Mouse (Mus musculus) embryonic fibroblast, embryonic 13.5 days (primary cell): ENCODE measurements around the gene Rad51b.

Source experiments
- CTCF ChIP-seq: IDR thresholded peaks from 2 replicates; pipeline ENCODE4 v1.5.1; 2011; ENCODE audit warnings: mild to moderate bottlenecking, control low read depth, low read length, moderate library complexity, borderline replicate concordance; ENCODE audit not compliant: insufficient read depth
- POLR2A ChIP-seq: IDR thresholded peaks from 2 replicates; pipeline ENCODE4 v1.6.1; 2011; ENCODE audit warnings: low read depth, mild to moderate bottlenecking, control low read depth, low read length, moderate library complexity

DNA sequence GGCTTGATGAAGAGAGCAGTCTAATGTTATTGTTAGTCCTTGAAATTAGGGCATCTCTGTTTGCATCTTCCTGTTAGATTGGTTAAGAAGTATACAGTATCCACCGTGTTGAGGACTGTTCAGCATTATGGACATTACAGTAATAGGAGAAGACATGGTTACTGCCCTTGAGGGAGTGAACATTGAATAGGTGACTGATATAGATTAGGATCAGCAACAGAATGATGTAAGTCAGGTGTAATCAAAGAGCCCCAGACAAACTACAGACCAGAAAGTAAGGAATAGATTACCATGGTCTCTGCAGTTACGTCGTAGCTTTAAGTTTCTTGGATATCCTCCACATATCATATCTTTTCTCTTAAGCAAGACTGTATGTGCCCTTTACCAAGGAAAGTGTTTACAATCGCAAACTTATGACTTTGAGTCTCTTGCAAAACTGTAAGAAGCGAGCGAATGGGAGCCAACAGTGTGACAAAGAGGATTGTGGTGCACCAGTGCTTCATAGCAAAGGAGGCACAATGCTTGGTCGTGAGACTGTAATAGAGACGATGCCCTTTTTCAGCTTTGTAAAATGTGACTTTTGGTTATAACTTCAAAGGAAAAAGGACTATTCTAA, 263.1 kb downstream of the Rad51b start:
- TF ChIP-seq CTCF = no peak
- no peak for TF ChIP-seq POLR2A
